Mouse (Mus musculus) ES-Bruce4 (cell line): ENCODE data around the gene Gm28635.

Source experiments
- CTCF ChIP-seq: IDR thresholded peaks from one replicate; pipeline ENCODE4 v1.8.1; 2011; ENCODE audit warnings: low read depth, low read length
- POLR2A ChIP-seq: IDR thresholded peaks from one replicate; pipeline ENCODE4 v1.8.1; 2011; ENCODE audit warnings: low read length; ENCODE audit not compliant: insufficient read depth

DNA sequence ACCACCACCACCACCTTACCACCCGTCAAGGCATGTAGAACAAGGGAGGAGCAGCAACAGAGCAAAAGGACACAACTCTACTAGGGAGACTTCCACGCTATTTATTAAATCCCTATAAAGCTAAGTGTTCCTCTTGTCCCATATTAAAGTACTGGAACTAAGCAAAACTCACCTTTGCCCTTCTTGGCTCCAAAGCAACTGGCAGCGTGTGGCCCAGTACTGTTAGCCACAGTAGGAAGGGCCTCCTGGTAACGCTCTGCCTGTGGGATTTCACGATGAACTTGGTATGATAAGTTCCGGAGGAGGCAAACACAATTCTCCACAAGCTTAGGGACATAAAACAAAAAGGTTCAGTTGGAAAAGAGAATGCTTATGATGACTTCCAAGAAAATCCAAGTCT is 65.1 kb downstream of the Gm28635 start:
- TF ChIP-seq CTCF (no peak), POLR2A (no peak)
